20 mouse cellular contexts compared by ENCODE assay signal in the genomic region with DNA sequence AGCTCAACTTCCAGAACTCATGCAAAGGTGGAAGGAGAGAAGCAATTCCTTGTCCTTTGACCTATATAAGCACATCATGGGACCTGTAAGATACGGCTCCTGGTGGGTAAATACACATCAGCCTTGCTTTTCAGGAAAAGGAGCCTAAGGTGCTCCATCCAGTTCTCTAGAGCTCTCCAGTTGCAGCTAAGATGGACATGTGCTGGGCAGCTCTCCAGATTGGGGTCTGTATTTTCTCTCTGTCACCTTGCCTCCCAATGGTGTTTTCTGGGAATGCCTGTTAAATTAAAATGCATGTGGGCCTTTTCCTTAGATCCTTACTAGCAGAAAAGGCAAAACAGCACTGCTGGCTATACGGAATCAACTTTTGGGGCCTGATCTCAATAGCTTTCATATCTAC. TPM values are rescaled to one million over a fixed set of nuclear protein-coding genes. Genes with fewer than 3 reads are reported as not detected.
"Had no signal": no experiment of that assay in that cellular context is flagged by ENCODE, and none has a peak within 500 bp of the region (broad histone marks: within the 10 kb centered on the region; RNA-seq: fewer than 3 reads in every experiment).

No protein-coding gene starts in this region.

- H3K4me1 ChIP-seq: neural tube, embryonic 13.5 days; neural tube, embryonic 15.5 days; stomach, embryonic 15.5 days had no signal

- DNase-seq: retina, postnatal 1 day; right cerebral cortex, adult 18-20 months; right cerebral cortex, postnatal 14 days; right cerebral cortex, postnatal 25 days; right cerebral cortex, postnatal 4 days; spleen, adult 18-20 months; thymus, adult 18-20 months; thymus, adult 2 months; thymus, postnatal 14 days; thymus, postnatal 25 days; thymus, postnatal 36 days; thymus, postnatal 4 days had no signal

- H3K4me2 ChIP-seq: neural tube, embryonic 13.5 days; neural tube, embryonic 15.5 days; stomach, embryonic 15.5 days had no signal

- H3K9ac ChIP-seq: neural tube, embryonic 13.5 days; neural tube, embryonic 15.5 days; stomach, embryonic 15.5 days had no signal

- H3K36me3 ChIP-seq: neural tube, embryonic 13.5 days; neural tube, embryonic 15.5 days; stomach, embryonic 15.5 days had no signal

- H3K9me3 ChIP-seq: neural tube, embryonic 13.5 days; neural tube, embryonic 15.5 days; stomach, embryonic 15.5 days had no signal

- H3K27ac ChIP-seq: neural tube, embryonic 13.5 days; neural tube, embryonic 15.5 days; stomach, embryonic 15.5 days; stomach, postnatal 0 days had no signal

- H3K27me3 ChIP-seq: neural tube, embryonic 13.5 days; neural tube, embryonic 15.5 days; stomach, embryonic 15.5 days had no signal

- H3K4me3 ChIP-seq: neural tube, embryonic 13.5 days; neural tube, embryonic 15.5 days; stomach, embryonic 15.5 days had no signal

RNA-seq across cellular contexts. Expression of a gene that starts 43.5 kb away (rescaled TPM):
- total RNA-seq: neutrophil, adult 5-6 weeks had no signal
- polyA plus RNA-seq: neural tube, embryonic 13.5 days; neural tube, embryonic 14.5 days; neural tube, embryonic 15.5 days; testis, adult 2 months; urinary bladder, adult 2 months had no signal

RNA-seq across cellular contexts. Expression of a gene that starts 54.9 kb away (rescaled TPM):
- total RNA-seq: neutrophil, adult 5-6 weeks had no signal
- polyA plus RNA-seq: neural tube, embryonic 13.5 days; neural tube, embryonic 14.5 days; neural tube, embryonic 15.5 days; testis, adult 2 months; urinary bladder, adult 2 months had no signal
